Mouse (Mus musculus) embryonic facial prominence, embryonic 14.5 days (tissue): ENCODE results near the gene Pum2. TPM values are rescaled to one million over a fixed set of nuclear protein-coding genes. Genes with fewer than 3 reads are reported as not detected.

Source experiments
- ATAC-seq: fragments of 200-750 bp; cut with Nextera tagmentation; 2 replicates; pipeline ENCODE4 v1.8.0; 2017; ENCODE audit warnings: low read depth, moderate number of reproducible peaks, moderate TSS enrichment
- DNase-seq: peaks from one replicate; pipeline ENCODE4 v3.0.0-alpha.2; 2015; ENCODE audit warnings: low spot score
- H3K27ac ChIP-seq: fragments of 300-500 bp; sonication (generic); replicated peaks from 2 replicates; pipeline ENCODE4 v1.5.1; 2014; ENCODE audit warnings: low read depth, mild to moderate bottlenecking, low read length, moderate library complexity
- H3K27me3 ChIP-seq: fragments of 300-500 bp; sonication (generic); replicated peaks from 2 replicates; pipeline ENCODE4 v1.6.1; 2014; ENCODE audit warnings: low read length; ENCODE audit not compliant: control insufficient read depth, insufficient read depth
- H3K36me3 ChIP-seq: fragments of 300-500 bp; sonication (generic); 2 replicates; pipeline ENCODE4 v1.6.1; 2014; ENCODE audit warnings: low read length, mixed read lengths; ENCODE audit not compliant: control insufficient read depth, insufficient read depth
- H3K4me1 ChIP-seq: fragments of 300-500 bp; sonication (generic); 2 replicates; pipeline ENCODE4 v1.6.1; 2014; ENCODE audit warnings: antibody characterized with exemption, low read length; ENCODE audit not compliant: control insufficient read depth, insufficient read depth
- H3K4me2 ChIP-seq: fragments of 300-500 bp; sonication (generic); 2 replicates; pipeline ENCODE4 v1.6.1; 2014; ENCODE audit warnings: low read depth, mild to moderate bottlenecking, low read length, moderate library complexity, mixed read lengths
- H3K4me3 ChIP-seq: fragments of 300-500 bp; sonication (generic); 2 replicates; pipeline ENCODE4 v1.5.1; 2014; ENCODE audit warnings: low read depth, mild to moderate bottlenecking, low read length
- H3K9ac ChIP-seq: fragments of 300-500 bp; sonication (generic); 2 replicates; pipeline ENCODE4 v1.6.1; 2014; ENCODE audit warnings: low read depth, mild to moderate bottlenecking, low read length, moderate library complexity, mixed read lengths
- H3K9me3 ChIP-seq: fragments of 300-500 bp; sonication (generic); 2 replicates; pipeline ENCODE4 v1.6.1; 2016; ENCODE audit warnings: low read length; ENCODE audit not compliant: control insufficient read depth
- WGBS: fragments of 180-500 bp; shearing (Covaris S2); extraction: QIAGEN DNeasy Blood & Tissue Kit; methylation state at CpG from one replicate; pipeline ENCODE4 v1.1.7; 2014; 5-methylcytosine and 5-hydroxymethylcytosine counted together
- polyA plus RNA-seq: library from polyadenylated mRNA; unstranded; fragments of >200 nt; fragmentation: Nextera tagmentation; extraction: Ambion mirVana; gene quantifications from 2 replicates; pipeline ENCODE4 v1.2.1, GENCODE M21; 2014

Pum2 gene
- polyA plus RNA-seq, 1 experiment from 2014 or later: 52.7 TPM

GRCm38 (mm10) chr12:8661747-8662146 lies 12.2 kb upstream of the Pum2 start:
- no peaks in the 10 kb centered on the region for H3K27me3 ChIP-seq
- no peak overlapping the region for H3K27ac ChIP-seq
- H3K4me2 ChIP-seq: no peak overlapping the region
- no peak for DNase-seq
- ATAC-seq: no peak
- H3K4me1 ChIP-seq: no peaks in the 10 kb centered on the region
- no peaks in the 10 kb centered on the region for H3K36me3 ChIP-seq
- no peak overlapping the region for H3K4me3 ChIP-seq
- WGBS: 50% methylated on average over 3 of the region's 3 CpGs
- H3K9me3 ChIP-seq: no peaks in the 10 kb centered on the region
- H3K9ac ChIP-seq: no peak overlapping the region

- no peaks in the 10 kb centered on the region for H3K4me1 ChIP-seq
Measured at GRCm38 (mm10) chr12:8662175-8662574, 11.8 kb upstream of the Pum2 start.

GRCm38 (mm10) chr12:8662721-8663120 lies 11.2 kb upstream of the Pum2 start:
- DNase-seq (no peak), ATAC-seq (no peak)
- Histone ChIP-seq H3K9me3 (no peaks in the 10 kb centered on the region), H3K36me3 (no peaks in the 10 kb centered on the region), H3K4me1 (no peaks in the 10 kb centered on the region), H3K4me3 (no peak overlapping the region), H3K4me2 (no peak overlapping the region), H3K27me3 (no peaks in the 10 kb centered on the region), H3K27ac (no peak overlapping the region), H3K9ac (no peak overlapping the region)
- 80% methylated on average over 4 of the region's 4 CpGs for WGBS

More at GRCm38 (mm10) chr12:8662175-8662574, 11.8 kb upstream of the Pum2 start:
- Histone ChIP-seq H3K9me3 (no peaks in the 10 kb centered on the region), H3K36me3 (no peaks in the 10 kb centered on the region), H3K4me3 (no peak overlapping the region), H3K9ac (no peak overlapping the region), H3K27ac (no peak overlapping the region), H3K27me3 (no peaks in the 10 kb centered on the region), H3K4me2 (no peak overlapping the region)
- 36% methylated on average over 2 of the region's 2 CpGs for WGBS
- DNase-seq: no peak
- no peak for ATAC-seq

- Histone ChIP-seq H3K9me3 (no peaks in the 10 kb centered on the region), H3K27ac (no peak overlapping the region), H3K36me3 (no peaks in the 10 kb centered on the region), H3K4me3 (no peak overlapping the region), H3K9ac (no peak overlapping the region), H3K27me3 (no peaks in the 10 kb centered on the region), H3K4me2 (no peak overlapping the region), H3K4me1 (no peaks in the 10 kb centered on the region)
- ATAC-seq (no peak), DNase-seq (no peak)
- 82% methylated on average over 4 of the region's 4 CpGs for WGBS
Measured at GRCm38 (mm10) chr12:8667473-8668255, 6.3 kb upstream of the Pum2 start.

- Histone ChIP-seq H3K4me3 (no peak overlapping the region), H3K27ac (no peak overlapping the region), H3K4me1 (peaks cover 6% of the 10 kb centered on the region), H3K9ac (no peak overlapping the region), H3K9me3 (no peaks in the 10 kb centered on the region), H3K36me3 (no peaks in the 10 kb centered on the region), H3K4me2 (no peak overlapping the region), H3K27me3 (no peaks in the 10 kb centered on the region)
- 86% methylated on average over 4 of the region's 4 CpGs for WGBS
- no peak for ATAC-seq
- no peak for DNase-seq
Measured at GRCm38 (mm10) chr12:8669421-8669820, 4.5 kb upstream of the Pum2 start.

- no peak for ATAC-seq
- no peaks in the 10 kb centered on the region for H3K9me3 ChIP-seq
- no peaks in the 10 kb centered on the region for H3K27me3 ChIP-seq
- H3K4me2 ChIP-seq: no peak overlapping the region
- peak; percentile 18 for DNase-seq
- no peak overlapping the region for H3K4me3 ChIP-seq
- H3K9ac ChIP-seq: no peak overlapping the region
- H3K27ac ChIP-seq: no peak overlapping the region
- WGBS: 81% methylated on average over 3 of the region's 3 CpGs
- no peaks in the 10 kb centered on the region for H3K36me3 ChIP-seq
- H3K4me1 ChIP-seq: peaks cover 6% of the 10 kb centered on the region
Measured at GRCm38 (mm10) chr12:8669846-8670245, 4.1 kb upstream of the Pum2 start.

- peak overlapping the region; percentile 90 for H3K4me3 ChIP-seq
- peaks cover 24% of the 10 kb centered on the region for H3K4me1 ChIP-seq
- DNase-seq (peak; percentile 22), ATAC-seq (peak; percentile 54; the same call in 1 of the 2 replicates)
- WGBS: 44% methylated on average over 15 of the region's 17 CpGs
- H3K9me3 ChIP-seq: no peaks in the 10 kb centered on the region
- peak overlapping the region; percentile 89 for H3K27ac ChIP-seq
- no peaks in the 10 kb centered on the region for H3K27me3 ChIP-seq
- no peaks in the 10 kb centered on the region for H3K36me3 ChIP-seq
- H3K4me2 ChIP-seq: peak overlapping the region; percentile 87
- H3K9ac ChIP-seq: peak overlapping the region; percentile 100
Measured at GRCm38 (mm10) chr12:8673121-8673973, 587 bp upstream of the Pum2 start.

GRCm38 (mm10) chr12:8674377-8674864 lies 487 bp downstream of the Pum2 start:
- Histone ChIP-seq H3K9ac (peak overlapping the region; percentile 100), H3K27ac (peak overlapping the region; percentile 97), H3K36me3 (no peaks in the 10 kb centered on the region), H3K27me3 (no peaks in the 10 kb centered on the region), H3K4me2 (peak overlapping the region; percentile 87), H3K4me1 (peaks cover 24% of the 10 kb centered on the region), H3K9me3 (no peaks in the 10 kb centered on the region), H3K4me3 (peak overlapping the region; percentile 90)
- WGBS: 2% methylated on average over 7 of the region's 62 CpGs
- ATAC-seq: peak; percentile 79
- peak; percentile 47 for DNase-seq
